ENCODE assay signal across 9 mouse cellular contexts in the genomic region with DNA sequence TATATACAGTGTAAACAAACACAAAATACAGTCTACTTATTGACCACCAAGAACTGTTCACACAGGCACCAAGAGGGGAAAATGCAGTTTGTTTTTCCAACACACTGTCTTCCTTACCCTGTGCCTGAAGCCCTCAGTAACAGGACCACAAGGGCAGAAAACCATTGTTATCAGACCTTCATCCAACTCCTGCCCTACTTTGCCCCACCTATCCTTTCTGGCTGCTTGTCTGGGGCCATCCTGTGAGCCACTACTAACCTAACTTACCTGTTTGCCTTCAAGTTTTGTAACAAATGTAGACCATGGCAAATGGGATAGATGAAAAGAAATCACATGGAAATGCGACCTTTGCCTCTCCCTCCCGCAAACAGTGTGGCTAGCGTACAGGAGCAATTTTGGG. TPM values are rescaled to one million over a fixed set of nuclear protein-coding genes. Genes with fewer than 3 reads are reported as not detected.
DNase-seq lines count a peak whose midpoint lies in the region; ATAC-seq lines count a peak whose summit lies in the region.
"Had no signal": no experiment of that assay in that cellular context is flagged by ENCODE, and none has a peak within 500 bp of the region (broad histone marks: within the 10 kb centered on the region; RNA-seq: fewer than 3 reads in every experiment).

No protein-coding gene starts in this region.

- no peaks in the 10 kb centered on the region for H3K9me3 ChIP-seq in neural tube, embryonic 11.5 days (ENCODE audit: control insufficient read depth, low read length)
- no peaks in the 10 kb centered on the region for H3K9me3 ChIP-seq in forebrain, embryonic 16.5 days (ENCODE audit: control insufficient read depth, low read length)
- no peaks in the 10 kb centered on the region for H3K9me3 ChIP-seq in liver, embryonic 12.5 days (replicated peaks)
- no peaks in the 10 kb centered on the region for H3K9me3 ChIP-seq in stomach, embryonic 16.5 days (replicated peaks; ENCODE audit: control insufficient read depth, low read length)

- DNase-seq in neural tube, embryonic 11.5 days (ENCODE audit: low spot score) = no peak
- DNase-seq in neural tube, embryonic 10.5 days (ENCODE audit: extremely low spot score, low spot score) = no peak
- DNase-seq in retina, postnatal 1 day = no peak
- DNase-seq in embryo, embryonic 9.5 days (ENCODE audit: extremely low spot score) = no peak
- DNase-seq in spleen, postnatal 14 days (ENCODE audit: low spot score in 2 of 2) = no peak

- H3K9ac ChIP-seq in neural tube, embryonic 11.5 days (ENCODE audit: low read length) = no peak overlapping the region
- H3K9ac ChIP-seq in forebrain, embryonic 16.5 days (replicated peaks; ENCODE audit: low read depth, low read length) = no peak overlapping the region
- peak overlapping the region; percentile 46 for H3K9ac ChIP-seq in liver, embryonic 12.5 days
- 0 out of 2 replicates have a peak overlapping the region, but pooled peaks have one; percentile 32 for H3K9ac ChIP-seq in stomach, embryonic 16.5 days (ENCODE audit: low read length)

- WGBS in neural tube, embryonic 11.5 days = 64% methylated on average over 3 of the region's 3 CpGs
- 66% methylated on average over 3 of the region's 3 CpGs for WGBS in forebrain, embryonic 16.5 days
- 73% methylated on average over 3 of the region's 3 CpGs for whole genome bisulfite sequencing in liver, embryonic 12.5 days (ENCODE audit: insufficient replicate concordance)
- WGBS in stomach, embryonic 16.5 days = 64% methylated on average over 3 of the region's 3 CpGs

- H3K4me2 ChIP-seq in neural tube, embryonic 11.5 days (ENCODE audit: low read depth) = peak overlapping the region; percentile 25
- H3K4me2 ChIP-seq in forebrain, embryonic 16.5 days (ENCODE audit: low read length) = peak overlapping the region; percentile 41
- H3K4me2 ChIP-seq in liver, embryonic 12.5 days = peak overlapping the region; percentile 95
- peak overlapping the region; percentile 22 for H3K4me2 ChIP-seq in stomach, embryonic 16.5 days (ENCODE audit: low read depth, low read length)

- no peak for ATAC-seq in neural tube, embryonic 11.5 days (ENCODE audit: insufficient read depth, low FRiP score, low TSS enrichment)
- no peak for ATAC-seq in forebrain, embryonic 16.5 days
- ATAC-seq in liver, embryonic 12.5 days = no peak
- no peak for ATAC-seq in stomach, embryonic 16.5 days (ENCODE audit: insufficient read depth, low FRiP score)
- ATAC-seq: activated CD4-positive, CD25-positive, alpha-beta regulatory T cell, adult 4 months had no signal

- no peak overlapping the region for H3K27ac ChIP-seq in neural tube, embryonic 11.5 days (ENCODE audit: low read depth, low read length)
- H3K27ac ChIP-seq in forebrain, embryonic 16.5 days (ENCODE audit: low read length) = no peak overlapping the region
- H3K27ac ChIP-seq in liver, embryonic 12.5 days = peak overlapping the region; percentile 32; the same call in 1 of the 2 replicates
- H3K27ac ChIP-seq in stomach, embryonic 16.5 days (ENCODE audit: low read length) = no peak overlapping the region

- no peak overlapping the region for H3K4me3 ChIP-seq in neural tube, embryonic 11.5 days (ENCODE audit: low read depth, low read length)
- 0 out of 2 replicates have a peak overlapping the region, but pooled peaks have one; percentile 11 for H3K4me3 ChIP-seq in forebrain, embryonic 16.5 days (replicated peaks; ENCODE audit: low read length)
- peak overlapping the region; percentile 36 for H3K4me3 ChIP-seq in liver, embryonic 12.5 days
- no peak overlapping the region for H3K4me3 ChIP-seq in stomach, embryonic 16.5 days (replicated peaks; ENCODE audit: low read length)

- no peaks in the 10 kb centered on the region for H3K36me3 ChIP-seq in neural tube, embryonic 11.5 days (ENCODE audit: control insufficient read depth, insufficient read depth, low read length)
- peaks cover 2% of the 10 kb centered on the region; the same call in 1 of the 2 replicates for H3K36me3 ChIP-seq in forebrain, embryonic 16.5 days (ENCODE audit: control insufficient read depth, insufficient read depth)
- peaks cover 34% of the 10 kb centered on the region for H3K36me3 ChIP-seq in liver, embryonic 12.5 days
- H3K36me3 ChIP-seq in stomach, embryonic 16.5 days (ENCODE audit: control insufficient read depth, insufficient read depth, low read length) = no peaks in the 10 kb centered on the region

- no peaks in the 10 kb centered on the region for H3K27me3 ChIP-seq in neural tube, embryonic 11.5 days (ENCODE audit: control insufficient read depth, insufficient read depth, low read length)
- H3K27me3 ChIP-seq in forebrain, embryonic 16.5 days (replicated peaks; ENCODE audit: control insufficient read depth, insufficient read depth, low read length) = no peaks in the 10 kb centered on the region
- H3K27me3 ChIP-seq in liver, embryonic 12.5 days (replicated peaks) = peaks cover 3% of the 10 kb centered on the region; the same call in 1 of the 2 replicates
- no peaks in the 10 kb centered on the region for H3K27me3 ChIP-seq in stomach, embryonic 16.5 days (ENCODE audit: control insufficient read depth, insufficient read depth, low read length)

- H3K4me1 ChIP-seq in neural tube, embryonic 11.5 days (ENCODE audit: control insufficient read depth, insufficient read depth, low read length) = peaks cover 5% of the 10 kb centered on the region; the same call in 1 of the 2 replicates
- H3K4me1 ChIP-seq in forebrain, embryonic 16.5 days (replicated peaks; ENCODE audit: control insufficient read depth, insufficient read depth, low read length) = peaks cover 14% of the 10 kb centered on the region
- H3K4me1 ChIP-seq in liver, embryonic 12.5 days = peaks cover 34% of the 10 kb centered on the region
- peaks cover 11% of the 10 kb centered on the region for H3K4me1 ChIP-seq in stomach, embryonic 16.5 days (ENCODE audit: control insufficient read depth, insufficient read depth, low read length)

RNA-seq across cellular contexts. Expression of a gene that starts 2.2 kb away (rescaled TPM):
- 111 and 119 TPM in 2 replicates for polyA plus RNA-seq in neural tube, embryonic 11.5 days (2014; fragmentation: Nextera tagmentation; extraction: Ambion mirVana)
- polyA plus RNA-seq in forebrain, embryonic 16.5 days (2015; fragmentation: Nextera tagmentation; extraction: Ambion mirVana) = 127 and 130 TPM in 2 replicates
- 74.5 and 75.9 TPM in 2 replicates for polyA plus RNA-seq in liver, embryonic 12.5 days (2016; fragmentation: Nextera tagmentation; extraction: Ambion mirVana)
- polyA plus RNA-seq in stomach, embryonic 16.5 days (2015; fragmentation: Nextera tagmentation; extraction: Ambion mirVana) = 58.6 and 64.9 TPM in 2 replicates

RNA-seq across cellular contexts. Expression of a gene that starts 37.0 kb away (rescaled TPM):
- polyA plus RNA-seq in neural tube, embryonic 11.5 days (2014; fragmentation: Nextera tagmentation; extraction: Ambion mirVana) = 32.7 and 33.4 TPM in 2 replicates
- polyA plus RNA-seq in forebrain, embryonic 16.5 days (2015; fragmentation: Nextera tagmentation; extraction: Ambion mirVana) = 24.3 and 25.9 TPM in 2 replicates
- 16.6 and 16.7 TPM in 2 replicates for polyA plus RNA-seq in liver, embryonic 12.5 days (2016; fragmentation: Nextera tagmentation; extraction: Ambion mirVana)
- polyA plus RNA-seq in stomach, embryonic 16.5 days (2015; fragmentation: Nextera tagmentation; extraction: Ambion mirVana) = 34.8 and 39.1 TPM in 2 replicates

RNA-seq across cellular contexts. Expression of a gene that starts 37.1 kb away (rescaled TPM):
- polyA plus RNA-seq in neural tube, embryonic 11.5 days (2014; fragmentation: Nextera tagmentation; extraction: Ambion mirVana) = 0.36 and 1.3 TPM in 2 replicates
- polyA plus RNA-seq in forebrain, embryonic 16.5 days (2015; fragmentation: Nextera tagmentation; extraction: Ambion mirVana) = 0.71 and 0.81 TPM in 2 replicates
- 0.13 TPM in 2 replicates for polyA plus RNA-seq in liver, embryonic 12.5 days (2016; fragmentation: Nextera tagmentation; extraction: Ambion mirVana)
- polyA plus RNA-seq in stomach, embryonic 16.5 days (2015; fragmentation: Nextera tagmentation; extraction: Ambion mirVana) = 0.25 and 0.43 TPM in 2 replicates

Comparison
In these comparisons a context has a peak if more than half of its experiments do, and no peak if none do; other contexts are left out.
1. H3K4me2 ChIP-seq: peak in every context shown above with its lines; median percentile 95 in liver, embryonic 12.5 days; 41 in forebrain, embryonic 16.5 days; 25 in neural tube, embryonic 11.5 days; 22 in stomach, embryonic 16.5 days.
2. H3K4me3 ChIP-seq: peak in forebrain, embryonic 16.5 days (single experiment) and liver, embryonic 12.5 days (single experiment); none in neural tube, embryonic 11.5 days (single experiment) and stomach, embryonic 16.5 days (single experiment).
3. H3K9ac ChIP-seq: peak in liver, embryonic 12.5 days (single experiment) and stomach, embryonic 16.5 days (single experiment); none in neural tube, embryonic 11.5 days (single experiment) and forebrain, embryonic 16.5 days (single experiment).